Mouse (Mus musculus) CH12.LX (cell line): Measurements from ENCODE around the gene Disp2.

Source experiments
- CHD2 ChIP-seq: IDR thresholded peaks from 2 replicates; pipeline ENCODE4 v1.6.1; 2011; ENCODE audit warnings: low read length, improper control_type of control experiment
- CTCF ChIP-seq, 2 experiments: IDR thresholded peaks in 1 of 2; conservative IDR thresholded peaks in 1 of 2; 2 replicates each; pipeline ENCODE4 v1.5.1; 2011 to 2012; ENCODE audit warnings: low read depth in 2 of 2, low read length in 2 of 2, improper control_type of control experiment in 1 of 2, inconsistent platforms in 1 of 2, mild to moderate bottlenecking in 1 of 2, moderate library complexity in 1 of 2
- ELF1 ChIP-seq: IDR thresholded peaks from 2 replicates; pipeline ENCODE4 v1.6.1; 2014; ENCODE audit warnings: low read depth, mild to moderate bottlenecking, inconsistent platforms, low read length, improper control_type of control experiment
- GABPA ChIP-seq: IDR thresholded peaks from 2 replicates; pipeline ENCODE4 v1.6.1; 2012; ENCODE audit warnings: low read depth, low read length, improper control_type of control experiment, inconsistent platforms; ENCODE audit not compliant: insufficient replicate concordance
- HCFC1 ChIP-seq: IDR thresholded peaks from 2 replicates; pipeline ENCODE4 v1.6.1; 2012; ENCODE audit warnings: low read depth, mild to moderate bottlenecking, inconsistent platforms, low read length, improper control_type of control experiment
- IRF4 ChIP-seq: IDR thresholded peaks from 2 replicates; pipeline ENCODE4 v1.6.1; 2014; ENCODE audit warnings: low read depth, mild to moderate bottlenecking, inconsistent platforms, low read length, improper control_type of control experiment
- JUN ChIP-seq: IDR thresholded peaks from 2 replicates; pipeline ENCODE4 v1.6.1; 2011; ENCODE audit warnings: low read depth, mild to moderate bottlenecking, low read length, improper control_type of control experiment, moderate library complexity; ENCODE audit not compliant: insufficient read depth
- POLR2A ChIP-seq: IDR thresholded peaks from 2 replicates; pipeline ENCODE4 v1.6.1; 2011; ENCODE audit warnings: low read depth, mild to moderate bottlenecking, improper control_type of control experiment, low read length
- SIN3A ChIP-seq: IDR thresholded peaks from 2 replicates; pipeline ENCODE4 v1.6.1; 2012; ENCODE audit warnings: low read length, improper control_type of control experiment, inconsistent platforms
- SMC3 ChIP-seq: IDR thresholded peaks from 2 replicates; pipeline ENCODE4 v1.6.1; 2011; ENCODE audit warnings: low read depth, low read length, improper control_type of control experiment

- TF ChIP-seq SMC3 (no peak), CTCF (conservative IDR thresholded peaks at IDR 0.05 in 1 of 2, IDR thresholded peaks at IDR 0.05 in 1 of 2; ENCODE audit: low read depth in 2 of 2, low read length in 2 of 2) (no peak), ELF1 (no peak), SIN3A (no peak), POLR2A (no peak), GABPA (no peak), CHD2 (no peak), JUN (no peak), HCFC1 (no peak), IRF4 (no peak)
Measured at GRCm38 (mm10) chr2:118789501-118789900, 10.0 kb downstream of the Disp2 start.
